Mouse (Mus musculus) adrenal gland, postnatal 36 days (tissue): ENCODE data around the gene Arhgap42. TPM values are rescaled to one million over a fixed set of nuclear protein-coding genes. Genes with fewer than 3 reads are reported as not detected.

ENCODE experiments used
- DNase-seq, 2 experiments: peaks; one replicate each; pipeline ENCODE4 v3.0.0; 2021; ENCODE audit warnings: mixed read lengths in 1 of 2
- total RNA-seq, 2 experiments: library from RNA; stranded (reverse); gene quantifications; 2 replicates each; pipeline ENCODE4 v1.2.3; 2021

Gene Arhgap42
- total RNA-seq, 2 experiments from 2014 or later: 30.1 to 35.4 TPM

DNA sequence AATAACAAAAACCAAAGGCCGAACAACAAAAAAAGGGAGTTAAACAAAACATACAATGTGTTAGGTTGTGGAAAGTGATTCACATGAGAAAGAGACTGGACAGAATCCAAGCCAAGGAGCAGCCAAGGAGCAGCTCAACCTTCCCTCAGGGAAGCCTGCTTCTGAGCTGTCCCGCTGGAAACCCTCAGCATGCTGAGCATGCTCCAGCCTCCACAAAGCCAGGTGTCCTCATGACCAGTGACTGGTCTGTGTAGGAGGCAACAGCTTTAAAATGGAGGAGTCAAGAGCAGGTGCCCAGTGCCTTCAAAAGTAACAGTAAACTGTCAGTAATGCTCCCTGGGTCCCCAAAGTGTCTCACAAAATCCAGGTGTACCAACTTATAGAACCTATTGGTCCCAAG is 28.4 kb downstream of the Arhgap42 start:
- DNase-seq: peak in 1 of 2 experiments; percentile 17

DNA sequence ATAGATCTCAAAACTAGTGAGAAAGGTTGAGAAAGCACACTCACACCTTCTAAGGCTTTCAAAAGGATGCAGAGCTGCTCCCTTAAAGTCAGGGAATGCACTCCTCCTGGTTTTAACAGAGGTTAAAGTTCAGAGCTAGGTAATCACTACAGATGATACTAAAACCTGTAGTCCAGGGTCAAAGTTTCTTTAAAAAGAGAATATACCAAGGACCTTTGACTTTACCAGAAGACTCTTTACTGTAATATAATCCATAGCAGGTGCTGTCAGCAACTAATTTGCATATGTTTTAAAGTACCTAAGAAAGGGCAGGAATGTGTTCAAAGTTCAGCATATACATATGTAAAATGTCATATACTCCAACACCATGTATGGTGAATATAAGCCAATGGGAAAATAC is 30.7 kb downstream of the Arhgap42 start:
- no peak for DNase-seq

GRCm38 (mm10) chr9:9207251-9207650 is 31.6 kb downstream of the Arhgap42 start:
- no peak for DNase-seq

DNA sequence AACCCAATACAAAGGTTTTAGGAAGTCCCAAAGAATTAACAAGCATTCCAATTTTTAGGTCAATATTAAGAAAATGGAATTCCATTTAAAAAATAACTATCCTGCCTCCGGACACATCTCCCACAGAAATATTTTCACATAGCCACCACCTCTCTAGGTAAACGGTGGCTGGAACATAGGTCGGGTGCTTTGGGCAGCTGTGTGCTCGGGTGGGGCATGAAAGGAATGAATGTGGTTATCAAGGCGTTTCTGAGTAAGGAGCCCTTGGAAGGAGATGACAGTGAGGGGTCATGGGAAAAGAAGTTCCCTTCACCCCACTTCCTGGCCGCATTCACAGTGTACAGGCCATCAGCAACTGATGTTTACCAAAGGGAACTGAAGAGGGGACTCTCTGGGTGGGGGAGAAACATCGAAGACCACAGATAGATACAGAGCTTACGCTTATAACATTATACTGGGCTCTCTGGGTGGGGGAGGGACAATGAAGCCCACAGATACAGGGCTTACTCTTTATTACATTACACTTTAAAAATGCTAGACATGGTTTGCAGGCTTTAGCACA is 38.0 kb downstream of the Arhgap42 start:
- DNase-seq: no peak

GRCm38 (mm10) chr9:9199170-9199841 is 39.6 kb downstream of the Arhgap42 start:
- no peak for DNase-seq

- DNase-seq: no peak
Measured at GRCm38 (mm10) chr9:9198645-9199044, 40.3 kb downstream of the Arhgap42 start.

GRCm38 (mm10) chr9:9196046-9196445 is 42.9 kb downstream of the Arhgap42 start:
- no peak for DNase-seq

DNA sequence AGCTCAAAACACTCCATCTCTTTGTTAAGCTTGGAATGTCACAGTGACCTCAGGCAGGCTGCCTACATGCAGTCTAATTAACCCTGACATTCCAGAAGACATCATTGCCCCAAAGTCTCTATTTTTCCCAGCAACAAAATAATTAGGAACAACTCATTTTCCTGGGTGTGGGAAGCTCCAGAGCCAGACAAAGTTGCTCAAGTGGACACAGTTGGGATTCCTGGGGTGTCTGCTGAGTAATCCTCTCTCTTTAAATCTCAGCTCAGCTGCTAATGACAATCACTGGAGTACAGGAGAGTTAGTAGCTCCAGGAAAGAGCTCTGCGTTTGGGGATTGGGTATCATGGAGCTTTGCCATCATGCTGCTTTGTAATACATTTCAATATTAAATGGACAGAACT is 44.4 kb downstream of the Arhgap42 start:
- DNase-seq: no peak

DNA sequence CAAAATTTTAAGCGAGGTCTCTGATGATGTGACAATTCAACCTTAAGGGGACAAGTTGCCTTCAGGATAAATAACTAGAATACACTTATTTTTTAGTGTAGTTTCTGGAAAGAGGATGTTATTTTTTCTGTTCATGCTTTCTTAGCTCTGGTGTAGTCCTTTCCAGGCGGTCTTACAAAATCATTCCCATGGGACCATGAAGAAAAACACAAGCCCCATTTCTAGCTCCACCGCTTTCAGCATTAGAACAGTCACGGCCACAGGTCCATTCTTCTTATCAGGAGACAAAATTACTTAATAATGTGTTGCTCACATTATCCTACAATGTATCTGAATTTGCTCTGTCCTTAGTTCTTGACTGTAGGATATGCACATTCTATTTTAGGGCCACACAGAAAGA is 46.2 kb downstream of the Arhgap42 start:
- DNase-seq: no peak

GRCm38 (mm10) chr9:9190835-9191234 is 48.1 kb downstream of the Arhgap42 start:
- DNase-seq: no peak

DNA sequence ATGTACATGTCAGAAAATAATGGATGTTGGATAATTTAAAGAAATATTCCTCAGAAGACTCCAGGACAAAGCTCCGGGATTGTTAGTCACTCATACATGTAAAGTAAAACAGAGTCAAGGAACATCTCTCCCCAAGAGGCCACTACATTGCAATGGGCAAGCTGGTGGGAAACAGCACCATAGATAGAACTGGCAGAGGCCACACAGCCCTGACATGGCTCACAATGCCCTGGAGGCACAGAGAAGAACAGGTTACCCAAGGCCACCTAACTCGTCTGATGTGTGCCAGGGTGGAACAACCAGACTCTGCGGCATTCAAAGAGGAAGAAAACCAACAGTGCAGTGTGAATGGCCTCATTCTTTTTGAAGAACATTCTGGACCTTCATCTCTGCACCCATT is 50.7 kb downstream of the Arhgap42 start:
- no peak for DNase-seq

GRCm38 (mm10) chr9:9177745-9178144 is 61.2 kb downstream of the Arhgap42 start:
- DNase-seq: no peak

GRCm38 (mm10) chr9:9174924-9175323 is 64.0 kb downstream of the Arhgap42 start:
- DNase-seq: no peak

DNA sequence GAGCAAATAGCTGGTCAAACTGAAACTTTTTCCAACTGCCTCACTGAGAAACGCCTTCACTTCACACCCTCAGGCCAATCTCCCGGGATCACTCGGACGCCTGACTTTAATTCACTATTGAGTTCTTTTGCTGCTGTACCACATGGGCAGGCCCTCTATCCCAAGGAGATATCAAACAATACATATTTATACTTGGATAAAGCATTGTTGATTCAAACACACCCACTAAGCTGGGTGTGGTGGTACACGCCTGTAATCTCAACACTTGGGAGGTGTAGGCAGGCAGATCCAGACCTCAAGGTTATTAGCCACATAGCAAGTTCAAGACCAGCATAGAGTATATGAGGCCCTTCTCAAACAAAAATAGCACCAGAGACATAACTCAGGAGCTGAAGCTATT is 64.7 kb downstream of the Arhgap42 start:
- DNase-seq: no peak

- DNase-seq: no peak
Measured at GRCm38 (mm10) chr9:9173091-9173490, 65.8 kb downstream of the Arhgap42 start.

DNA sequence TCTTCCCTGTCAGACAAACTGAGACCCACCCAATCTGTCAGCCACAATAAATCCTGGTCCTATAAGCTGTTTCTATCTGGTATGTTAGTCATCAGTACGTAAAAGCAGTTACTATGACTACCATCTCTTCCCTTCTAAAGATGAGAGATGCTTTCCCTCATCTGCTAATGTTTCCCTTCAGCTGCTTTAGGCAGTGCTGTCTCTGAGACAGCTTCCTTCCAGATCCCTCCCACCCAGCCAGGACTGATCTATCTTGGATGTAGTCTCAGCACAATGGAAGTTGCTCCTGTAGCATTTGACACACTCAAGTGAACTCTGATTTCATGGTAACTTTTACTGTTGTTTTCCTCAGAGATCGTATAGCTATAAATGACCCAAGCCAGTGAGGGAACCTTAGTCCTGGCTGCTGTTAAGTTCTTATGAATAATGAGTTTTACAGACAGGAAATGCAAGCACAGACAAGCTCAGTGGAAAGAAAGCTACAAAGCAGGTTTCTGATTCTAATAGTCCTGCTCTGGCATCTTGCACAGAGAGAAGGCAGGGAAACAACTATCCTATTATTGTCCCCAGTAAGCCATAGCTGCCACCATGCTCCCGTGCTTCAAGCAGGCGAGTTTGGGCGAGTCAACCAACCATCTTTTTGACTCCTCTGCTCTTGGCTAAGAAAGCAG is 67.6 kb downstream of the Arhgap42 start:
- DNase-seq: no peak

GRCm38 (mm10) chr9:9165641-9166063 is 73.2 kb downstream of the Arhgap42 start:
- DNase-seq: peak; percentile 5 to 12

- no peak for DNase-seq
Measured at GRCm38 (mm10) chr9:9160736-9161135, 78.2 kb downstream of the Arhgap42 start.

DNA sequence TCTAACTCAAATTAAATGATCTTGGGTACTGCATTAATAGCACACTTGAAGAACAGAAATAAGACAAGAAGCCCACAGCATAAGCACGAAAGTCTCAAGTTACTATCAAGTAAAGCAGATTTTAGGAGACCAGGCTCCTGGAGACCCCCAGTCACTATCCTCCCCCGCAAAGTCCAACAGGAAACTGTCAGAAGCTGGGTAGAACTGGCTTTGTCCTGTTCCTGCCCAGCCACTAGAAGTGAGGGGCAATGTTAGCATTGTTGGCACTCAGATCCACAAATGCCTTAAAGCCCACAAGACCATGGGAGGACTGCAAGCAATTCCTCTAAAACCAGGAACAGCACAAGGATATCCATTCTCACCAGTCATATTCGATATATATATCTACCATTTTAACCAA is 80.7 kb downstream of the Arhgap42 start:
- DNase-seq: no peak

GRCm38 (mm10) chr9:9157425-9157824 is 81.5 kb downstream of the Arhgap42 start:
- no peak for DNase-seq

GRCm38 (mm10) chr9:9154636-9155035 is 84.3 kb downstream of the Arhgap42 start:
- DNase-seq: no peak

GRCm38 (mm10) chr9:9144301-9145121 is 94.4 kb downstream of the Arhgap42 start:
- DNase-seq: peak in 1 of 2 experiments; percentile 15

DNA sequence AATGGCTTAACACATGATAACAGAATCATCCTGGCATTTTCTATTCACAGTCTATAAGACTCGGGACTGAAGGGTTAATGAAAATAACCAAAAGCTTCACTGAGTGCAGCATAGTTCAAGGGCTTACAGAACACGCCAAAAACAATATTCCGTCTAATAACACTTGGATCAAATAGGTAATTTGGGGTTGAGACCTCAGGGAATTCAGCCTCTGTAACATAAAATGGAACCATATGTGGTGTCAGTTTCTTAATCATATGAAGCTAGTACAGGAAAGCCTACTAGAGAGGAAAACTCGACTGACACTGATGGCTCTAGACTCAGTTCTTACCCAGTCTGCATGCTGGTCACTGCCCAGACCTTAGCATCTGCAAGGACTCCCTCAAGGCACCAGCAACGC is 95.8 kb downstream of the Arhgap42 start:
- DNase-seq: no peak
